Comparison of ENCODE assay signal across 27 mouse cellular contexts in genomic region chr15:41375906-41376305, GRCm38 (mm10).
"Had no signal": no experiment of that assay in that cellular context is flagged by ENCODE, and none has a peak within 500 bp of the region (broad histone marks: within the 10 kb centered on the region; RNA-seq: fewer than 3 reads in every experiment).

No protein-coding gene starts in this region.

- H3K4me3 ChIP-seq: gastrocnemius, adult 2 months; heart, embryonic 10.5 days; heart, embryonic 12.5 days; hindbrain, embryonic 10.5 days; hindbrain, embryonic 12.5 days; kidney, embryonic 15.5 days; left cerebral cortex, adult 2 months; limb, embryonic 10.5 days; limb, embryonic 12.5 days; liver, embryonic 12.5 days had no signal

- ATAC-seq: hindbrain, embryonic 16.5 days; inflammation-experienced regulatory T-cells, adult 6 months; liver, embryonic 12.5 days had no signal

- H3K27ac ChIP-seq: gastrocnemius, adult 2 months; heart, embryonic 10.5 days; hindbrain, embryonic 10.5 days; hindbrain, embryonic 12.5 days; hindbrain, embryonic 14.5 days; kidney, embryonic 15.5 days; kidney, postnatal 0 days; left cerebral cortex, adult 2 months; limb, embryonic 10.5 days; limb, embryonic 12.5 days; liver, embryonic 12.5 days; liver, embryonic 14.5 days had no signal

- H3K36me3 ChIP-seq: heart, embryonic 10.5 days; heart, embryonic 12.5 days; hindbrain, embryonic 10.5 days; hindbrain, embryonic 12.5 days; kidney, embryonic 15.5 days; limb, embryonic 10.5 days; limb, embryonic 12.5 days; liver, embryonic 12.5 days had no signal

- H3K4me2 ChIP-seq: heart, embryonic 12.5 days; hindbrain, embryonic 12.5 days; hindbrain, embryonic 14.5 days; kidney, embryonic 15.5 days; limb, embryonic 12.5 days; liver, embryonic 12.5 days had no signal

- DNase-seq: gastrocnemius, adult 2 months; gastrocnemius, postnatal 10 days; gastrocnemius, postnatal 25 days; heart, adult 18-20 months; heart, postnatal 10 days; heart, postnatal 4 days; kidney, adult 11 months; kidney, adult 2 months; kidney, adult 9 months; kidney, postnatal 14 days; kidney, postnatal 36 days; layer of hippocampus, adult 9-11 months; liver had no signal

- H3K27me3 ChIP-seq: heart, embryonic 12.5 days; hindbrain, embryonic 12.5 days; kidney, embryonic 15.5 days; limb, embryonic 12.5 days; liver, embryonic 12.5 days had no signal

- H3K4me1 ChIP-seq: heart, embryonic 10.5 days; heart, embryonic 12.5 days; hindbrain, embryonic 10.5 days; hindbrain, embryonic 12.5 days; kidney, embryonic 15.5 days; limb, embryonic 10.5 days; limb, embryonic 12.5 days; liver, embryonic 12.5 days had no signal

- H3K9me3 ChIP-seq: heart, embryonic 10.5 days; heart, embryonic 12.5 days; hindbrain, embryonic 10.5 days; hindbrain, embryonic 12.5 days; kidney, embryonic 15.5 days; limb, embryonic 10.5 days; limb, embryonic 12.5 days; liver, embryonic 12.5 days had no signal

- H3K9ac ChIP-seq: heart, embryonic 12.5 days; hindbrain, embryonic 12.5 days; hindbrain, embryonic 14.5 days; kidney, embryonic 15.5 days; limb, embryonic 12.5 days; liver, embryonic 12.5 days; liver, embryonic 14.5 days had no signal
